Mouse (Mus musculus): ENCODE results near the gene Pgs1.

Pgs1 gene

GRCm38 (mm10) chr11:117986126-117987031 is at the start of gene Pgs1:
Gene Pgs1, plus strand, starts transcription at chr11:117986292.
- peak; percentile 95 for DNase-seq (ENCODE audit: low read depth, low spot score)

GRCm38 (mm10) chr11:117939004-117939730 is 46.9 kb upstream of the Pgs1 start:
- DNase-seq (ENCODE audit: low read depth, low spot score), result no peak

DNA sequence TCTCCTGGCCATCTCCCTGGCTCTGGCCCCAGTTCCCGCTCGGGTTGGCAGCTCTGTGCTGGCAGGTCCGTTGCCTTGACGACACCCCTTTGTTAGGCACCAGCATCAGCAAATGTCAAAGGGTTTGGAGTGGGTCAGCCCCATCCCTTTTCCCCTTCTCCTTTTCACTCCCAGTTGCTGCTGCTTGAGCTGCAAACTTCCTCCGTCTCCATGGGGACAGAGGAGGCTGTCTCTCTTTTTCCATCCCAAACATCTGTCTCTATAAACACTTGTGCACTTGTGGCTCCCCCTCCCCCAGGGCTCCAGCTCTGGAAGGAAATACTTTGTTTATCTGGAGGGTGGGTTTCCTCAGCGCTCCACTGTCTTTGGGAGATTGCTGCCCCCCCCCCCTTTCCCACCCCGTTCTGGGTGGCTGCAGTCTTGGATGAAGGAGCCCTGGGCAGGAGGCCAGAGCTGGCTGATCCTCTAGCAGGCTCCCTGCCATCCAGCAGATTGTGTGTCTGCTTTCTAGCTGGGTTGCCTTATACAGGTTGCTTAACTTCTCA is 46.3 kb upstream of the Pgs1 start:
- DNase-seq (ENCODE audit: low read depth, low spot score), result no peak

GRCm38 (mm10) chr11:117940881-117941280 is 45.2 kb upstream of the Pgs1 start:
- DNase-seq (ENCODE audit: low read depth, low spot score), result no peak

GRCm38 (mm10) chr11:117941325-117941834 is 44.7 kb upstream of the Pgs1 start:
- DNase-seq (ENCODE audit: low read depth, low spot score), result no peak

GRCm38 (mm10) chr11:117941848-117942247 is 44.2 kb upstream of the Pgs1 start:
- DNase-seq (ENCODE audit: low read depth, low spot score), result no peak

GRCm38 (mm10) chr11:117946195-117946979 is 39.7 kb upstream of the Pgs1 start:
- DNase-seq (ENCODE audit: low read depth, low spot score), result no peak

DNA sequence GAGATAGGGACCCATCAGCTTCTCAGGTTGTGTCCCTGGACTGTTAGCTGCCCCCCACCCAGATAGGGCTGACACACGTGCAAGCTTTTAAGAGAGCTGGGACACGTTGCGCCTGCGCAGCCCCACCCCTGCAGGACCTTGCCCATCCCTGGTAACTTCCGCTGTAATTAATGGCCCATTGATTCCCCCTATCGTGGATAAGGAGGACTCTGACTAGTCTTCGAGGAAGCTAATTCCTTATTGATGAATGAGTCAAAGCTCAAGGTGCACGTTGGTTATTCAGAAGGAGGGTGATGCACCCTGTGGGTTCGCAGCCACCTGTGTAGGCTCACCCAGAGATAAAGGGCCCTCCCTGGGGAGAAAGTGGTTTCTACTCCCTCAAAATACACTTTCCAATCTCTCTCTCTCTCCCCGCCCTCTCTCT is 39.1 kb upstream of the Pgs1 start:
- no peak for DNase-seq (ENCODE audit: low read depth, low spot score)

GRCm38 (mm10) chr11:117949392-117950091 is 36.5 kb upstream of the Pgs1 start:
- DNase-seq (ENCODE audit: low read depth, low spot score), result peak; percentile 43

DNA sequence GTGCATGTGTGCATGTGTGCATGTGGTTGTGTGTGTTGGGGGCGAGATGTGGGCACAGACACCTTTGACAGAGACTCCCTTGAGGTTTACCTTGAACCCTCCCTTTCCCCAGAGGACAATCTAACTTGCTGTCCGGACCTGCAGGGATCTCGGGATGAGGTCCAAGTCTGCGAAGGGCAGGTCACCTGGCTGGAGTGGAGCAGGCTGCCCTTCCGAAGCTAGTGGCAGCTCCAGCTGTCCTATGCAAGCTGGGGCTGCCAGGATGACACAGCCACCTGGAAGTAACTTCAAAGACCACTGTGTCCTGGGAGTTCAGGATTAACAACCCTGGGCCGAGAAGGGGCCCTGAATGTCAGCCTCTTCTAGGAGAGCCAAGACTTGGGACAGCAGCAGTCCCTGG is 34.7 kb upstream of the Pgs1 start:
- no peak for DNase-seq (ENCODE audit: low read depth, low spot score)

GRCm38 (mm10) chr11:117952174-117952933 is 33.7 kb upstream of the Pgs1 start:
- DNase-seq (ENCODE audit: low read depth, low spot score), result peak; percentile 91

GRCm38 (mm10) chr11:117954094-117954493 is 32.0 kb upstream of the Pgs1 start:
- DNase-seq (ENCODE audit: low read depth, low spot score), result peak; percentile 61

DNA sequence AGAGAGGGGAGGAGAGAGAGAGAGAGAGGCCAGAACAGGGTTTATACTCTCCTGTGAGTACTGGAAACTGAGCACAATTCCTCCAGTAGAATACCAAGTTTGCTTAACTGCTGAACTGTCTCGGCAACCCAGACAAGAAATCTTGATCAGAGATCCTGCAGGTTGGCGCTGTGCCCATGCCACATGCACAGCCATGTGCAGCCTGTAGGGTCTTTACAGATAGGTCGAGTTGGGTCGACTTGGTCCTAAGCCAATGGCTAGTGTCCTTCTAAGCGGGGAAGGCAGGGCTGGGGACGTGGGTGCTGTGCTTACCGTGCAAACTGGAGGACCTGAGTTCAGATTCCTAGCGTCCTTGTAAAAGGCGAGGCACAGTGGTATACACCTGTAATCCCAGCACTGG is 31.3 kb upstream of the Pgs1 start:
- no peak for DNase-seq (ENCODE audit: low read depth, low spot score)

- DNase-seq (ENCODE audit: low read depth, low spot score), result no peak
These were observed 30.5 kb upstream of the Pgs1 start for GRCm38 (mm10) chr11:117955621-117956020.

DNA sequence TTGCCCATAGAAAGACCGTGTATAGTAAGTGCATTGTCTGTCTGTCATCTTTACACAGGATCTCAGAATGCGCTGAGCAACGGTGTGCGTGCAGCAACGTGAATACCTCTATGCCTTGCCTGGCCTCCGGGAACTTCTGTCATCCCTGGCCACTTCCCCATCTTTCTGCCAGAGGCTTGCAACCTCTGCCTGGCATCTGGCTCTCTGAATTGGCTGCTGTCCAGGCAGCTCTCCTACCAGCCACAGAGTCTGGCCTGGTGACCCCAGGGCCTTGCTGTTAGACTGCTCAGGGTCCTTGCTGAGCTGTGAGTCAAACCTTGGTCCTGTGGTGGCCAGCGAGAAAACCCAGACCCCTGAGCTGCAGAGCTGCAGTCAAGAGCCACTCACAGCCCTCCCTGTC is 27.9 kb upstream of the Pgs1 start:
- DNase-seq (ENCODE audit: low read depth, low spot score), result no peak

DNA sequence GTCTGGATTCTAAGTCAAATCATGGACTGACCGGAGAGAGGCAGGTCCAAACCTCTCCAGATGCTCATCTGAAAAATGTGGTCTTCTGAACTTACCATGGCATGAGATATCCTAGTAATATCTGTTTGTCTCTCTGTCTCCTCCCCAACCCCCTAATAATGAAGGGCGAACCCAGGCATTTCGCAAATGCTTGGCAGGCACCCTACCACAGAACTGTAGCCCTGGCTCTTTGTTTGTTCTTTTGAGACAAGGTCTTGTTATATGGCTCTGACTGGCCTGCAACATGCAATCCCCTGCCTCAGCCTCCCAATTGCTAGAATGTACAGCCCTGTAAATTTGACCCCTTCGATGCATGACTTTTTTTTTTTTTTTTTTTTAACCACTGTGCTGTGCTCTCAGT is 26.9 kb upstream of the Pgs1 start:
- no peak for DNase-seq (ENCODE audit: low read depth, low spot score)

DNA sequence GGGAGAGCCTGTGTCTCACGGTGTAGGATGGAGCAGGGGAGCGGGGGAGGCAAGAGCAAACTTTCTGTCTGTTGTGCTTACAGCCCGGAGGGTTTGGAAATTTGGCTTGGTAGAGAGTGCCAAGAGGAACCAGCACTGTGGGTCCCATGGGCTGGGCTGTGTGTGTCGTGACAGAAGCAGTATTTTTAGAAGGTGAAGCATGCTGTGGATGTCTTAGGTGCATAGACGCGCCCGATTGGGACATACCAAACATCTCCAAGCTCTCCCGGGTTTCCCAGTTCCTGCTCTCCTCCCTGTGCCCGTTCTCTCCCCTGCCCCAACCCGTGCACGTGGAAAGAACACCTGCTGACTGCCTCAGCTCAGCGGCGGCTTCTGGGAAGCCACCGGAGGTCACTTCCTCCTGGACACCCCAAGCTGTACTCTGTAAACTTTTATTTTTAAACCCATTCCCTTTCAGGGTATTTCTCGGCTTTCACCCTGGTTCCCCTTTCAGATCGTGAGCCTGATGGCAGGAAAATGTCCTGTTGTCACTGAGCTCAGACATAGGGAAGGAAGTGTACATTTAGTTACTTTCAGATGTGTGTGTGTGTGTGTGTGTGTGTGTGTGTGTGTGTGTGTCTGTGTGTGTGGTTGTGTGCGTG is 26.2 kb upstream of the Pgs1 start:
- DNase-seq (ENCODE audit: low read depth, low spot score), result peak; percentile 43

- DNase-seq (ENCODE audit: low read depth, low spot score), result no peak
These were observed 25.5 kb upstream of the Pgs1 start for GRCm38 (mm10) chr11:117960601-117961000.

GRCm38 (mm10) chr11:117962228-117963067 is 23.6 kb upstream of the Pgs1 start:
- no peak for DNase-seq (ENCODE audit: low read depth, low spot score)
